Mouse (Mus musculus) CH12.LX (cell line): ENCODE results near the gene Pum1.

Experiments
- CTCF ChIP-seq, 2 experiments: IDR thresholded peaks in 1 of 2; conservative IDR thresholded peaks in 1 of 2; 2 replicates each; pipeline ENCODE4 v1.5.1; 2011 to 2012; ENCODE audit warnings: low read depth in 2 of 2, low read length in 2 of 2, improper control_type of control experiment in 1 of 2, inconsistent platforms in 1 of 2, mild to moderate bottlenecking in 1 of 2, moderate library complexity in 1 of 2
- E2F4 ChIP-seq: IDR thresholded peaks from 2 replicates; pipeline ENCODE4 v1.6.1; 2011; ENCODE audit warnings: low read depth, low read length, improper control_type of control experiment; ENCODE audit not compliant: insufficient replicate concordance
- EP300 ChIP-seq: IDR thresholded peaks from 2 replicates; pipeline ENCODE4 v1.6.1; 2011; ENCODE audit warnings: low read length, improper control_type of control experiment
- HCFC1 ChIP-seq: IDR thresholded peaks from 2 replicates; pipeline ENCODE4 v1.6.1; 2012; ENCODE audit warnings: low read depth, mild to moderate bottlenecking, inconsistent platforms, low read length, improper control_type of control experiment
- KAT2A ChIP-seq: IDR thresholded peaks from 2 replicates; pipeline ENCODE4 v1.6.1; 2012; ENCODE audit warnings: low read length, improper control_type of control experiment, inconsistent platforms; ENCODE audit not compliant: insufficient replicate concordance
- MAX ChIP-seq: IDR thresholded peaks from 2 replicates; pipeline ENCODE4 v1.6.1; 2011; ENCODE audit warnings: low read length, improper control_type of control experiment
- MAZ ChIP-seq: IDR thresholded peaks from 2 replicates; pipeline ENCODE4 v1.6.1; 2012; ENCODE audit warnings: low read depth, mild to moderate bottlenecking, inconsistent platforms, low read length, improper control_type of control experiment, moderate library complexity
- MEF2A ChIP-seq: IDR thresholded peaks from 2 replicates; pipeline ENCODE4 v1.6.1; 2014; ENCODE audit warnings: low read depth, mild to moderate bottlenecking, inconsistent platforms, low read length, improper control_type of control experiment, borderline replicate concordance
- POLR2A ChIP-seq: IDR thresholded peaks from 2 replicates; pipeline ENCODE4 v1.6.1; 2011; ENCODE audit warnings: low read depth, mild to moderate bottlenecking, improper control_type of control experiment, low read length
- RAD21 ChIP-seq: IDR thresholded peaks from 2 replicates; pipeline ENCODE4 v1.6.1; 2011; ENCODE audit warnings: low read depth, mild to moderate bottlenecking, low read length, improper control_type of control experiment, moderate library complexity
- USF2 ChIP-seq: conservative IDR thresholded peaks from 2 replicates; pipeline ENCODE4 v1.6.1; 2011; ENCODE audit warnings: low read depth, low read length, improper control_type of control experiment

- peak; percentile 15 to 82; a peak in 3 of 4 replicates for TF ChIP-seq CTCF (conservative IDR thresholded peaks at IDR 0.05 in 1 of 2, IDR thresholded peaks at IDR 0.05 in 1 of 2; ENCODE audit: low read depth in 2 of 2, low read length in 2 of 2)
- TF ChIP-seq MAX, result no peak
- no peak for TF ChIP-seq MEF2A
- TF ChIP-seq KAT2A, result no peak
- TF ChIP-seq MAZ, result no peak
- TF ChIP-seq USF2, result no peak
- TF ChIP-seq EP300, result no peak
- TF ChIP-seq RAD21, result peak; percentile 84
- TF ChIP-seq E2F4, result no peak
- TF ChIP-seq POLR2A, result no peak
- TF ChIP-seq HCFC1, result no peak
These were observed 121.6 kb downstream of the Pum1 start for GRCm38 (mm10) chr4:130784755-130785154.
